Mouse (Mus musculus) heart, embryonic 10.5 days (tissue): ENCODE measurements around the gene Hivep1. TPM values are rescaled to one million over a fixed set of nuclear protein-coding genes. Genes with fewer than 3 reads are reported as not detected.

ENCODE experiments used
- DNase-seq: peaks from one replicate; pipeline ENCODE4 v3.0.0-alpha.2; 2017; ENCODE audit warnings: low spot score
- H3K27ac ChIP-seq: fragments of 300-500 bp; sonication (generic); 2 replicates; pipeline ENCODE4 v1.5.1; 2016; ENCODE audit warnings: mild to moderate bottlenecking
- H3K27me3 ChIP-seq: fragments of 300-500 bp; sonication (generic); 2 replicates; pipeline ENCODE4 v1.6.1; 2016; ENCODE audit warnings: mild to moderate bottlenecking; ENCODE audit not compliant: poor library complexity, insufficient read depth, severe bottlenecking
- H3K36me3 ChIP-seq: fragments of 300-500 bp; sonication (generic); 2 replicates; pipeline ENCODE4 v1.6.1; 2016; ENCODE audit warnings: mild to moderate bottlenecking, moderate library complexity
- H3K4me1 ChIP-seq: fragments of 300-500 bp; sonication (generic); 2 replicates; pipeline ENCODE4 v1.6.1; 2016; ENCODE audit warnings: mild to moderate bottlenecking
- H3K4me3 ChIP-seq: fragments of 300-500 bp; sonication (generic); 2 replicates; pipeline ENCODE4 v1.5.1; 2016; ENCODE audit warnings: mild to moderate bottlenecking, moderate library complexity
- H3K9me3 ChIP-seq: fragments of 300-500 bp; sonication (generic); 2 replicates; pipeline ENCODE4 v1.6.1; 2016; ENCODE audit warnings: mild to moderate bottlenecking, moderate library complexity
- WGBS: fragments of 180-500 bp; shearing (Covaris S2); methylation state at CpG from one replicate; pipeline ENCODE4 v1.1.7; 2016; 5-methylcytosine and 5-hydroxymethylcytosine counted together
- polyA plus RNA-seq: library from polyadenylated mRNA; unstranded; fragments of >200 nt; fragmentation: Nextera tagmentation; extraction: Ambion mirVana; gene quantifications from 2 replicates; pipeline ENCODE4 v1.2.1, GENCODE M21; 2016

Gene Hivep1
- polyA plus RNA-seq, 1 experiment from 2014 or later, result 8.2 TPM

DNA sequence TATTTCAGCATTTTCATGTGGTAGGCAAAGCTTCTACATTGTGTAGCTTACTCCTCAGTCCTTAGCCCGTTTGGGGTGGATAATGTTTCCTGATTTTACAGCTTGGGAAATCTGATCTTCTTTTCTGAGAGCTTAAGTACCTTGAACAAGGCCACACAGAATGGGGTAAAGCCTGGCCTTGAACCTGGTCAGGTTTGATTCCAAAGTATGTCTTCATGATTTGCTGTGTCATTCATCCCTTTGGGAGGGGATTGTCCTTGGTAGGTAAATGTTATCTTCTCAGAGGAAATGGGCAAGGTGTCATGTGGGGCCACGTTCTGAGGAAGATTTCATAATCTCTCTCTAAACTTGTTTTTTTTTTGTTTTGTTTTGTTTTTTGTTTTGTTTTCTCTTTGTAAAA lies 1.8 kb downstream of the Hivep1 start:
- Histone ChIP-seq H3K9me3 (no peaks in the 10 kb centered on the region), H3K4me3 (peak overlapping the region; percentile 97), H3K27ac (no peak overlapping the region), H3K4me1 (peaks cover 12% of the 10 kb centered on the region; the same call in 1 of the 2 replicates), H3K36me3 (peaks cover 25% of the 10 kb centered on the region), H3K27me3 (no peaks in the 10 kb centered on the region)
- 26% methylated on average over 2 of the region's 2 CpGs for WGBS
- no peak for DNase-seq

- Histone ChIP-seq H3K36me3 (peaks cover 27% of the 10 kb centered on the region), H3K9me3 (no peaks in the 10 kb centered on the region), H3K27me3 (no peaks in the 10 kb centered on the region), H3K27ac (no peak overlapping the region), H3K4me1 (peaks cover 9% of the 10 kb centered on the region; the same call in 1 of the 2 replicates), H3K4me3 (no peak overlapping the region)
- DNase-seq, result no peak
- WGBS, result 45% methylated on average over 3 of the region's 3 CpGs
Measured at GRCm38 (mm10) chr13:42054138-42054537, 2.3 kb downstream of the Hivep1 start.

DNA sequence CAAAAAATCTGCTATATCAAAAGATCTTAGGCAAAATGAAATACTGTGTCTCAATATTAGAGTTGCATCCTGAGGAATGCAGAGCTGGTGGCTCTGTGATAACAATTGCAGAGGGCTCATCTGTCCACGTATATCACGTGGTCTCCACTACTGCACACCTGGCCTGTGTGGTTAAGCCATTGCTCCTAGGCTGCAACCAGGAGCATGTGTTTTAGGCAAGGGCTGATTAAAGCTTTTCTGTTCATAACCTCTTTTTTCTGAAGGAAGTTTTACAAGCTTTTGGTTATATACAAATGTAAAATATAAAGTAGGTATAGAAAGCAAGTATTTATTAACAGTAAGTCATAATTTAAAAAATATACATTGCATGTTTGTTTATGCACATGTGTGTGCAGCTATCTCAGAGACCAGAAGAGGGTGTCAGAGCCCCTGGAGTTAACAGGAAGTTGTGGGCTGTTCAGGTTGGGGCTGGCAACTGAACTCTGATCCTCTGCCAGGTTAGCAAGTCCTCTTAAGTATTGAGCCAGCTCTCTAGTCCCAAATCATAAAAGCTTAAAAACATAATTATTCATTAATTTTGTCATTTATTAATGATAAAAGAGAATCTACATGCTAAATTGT lies 5.0 kb downstream of the Hivep1 start:
- Histone ChIP-seq H3K36me3 (peaks cover 39% of the 10 kb centered on the region), H3K27me3 (no peaks in the 10 kb centered on the region)
- WGBS, result 86% methylated on average over 2 of the region's 2 CpGs

DNA sequence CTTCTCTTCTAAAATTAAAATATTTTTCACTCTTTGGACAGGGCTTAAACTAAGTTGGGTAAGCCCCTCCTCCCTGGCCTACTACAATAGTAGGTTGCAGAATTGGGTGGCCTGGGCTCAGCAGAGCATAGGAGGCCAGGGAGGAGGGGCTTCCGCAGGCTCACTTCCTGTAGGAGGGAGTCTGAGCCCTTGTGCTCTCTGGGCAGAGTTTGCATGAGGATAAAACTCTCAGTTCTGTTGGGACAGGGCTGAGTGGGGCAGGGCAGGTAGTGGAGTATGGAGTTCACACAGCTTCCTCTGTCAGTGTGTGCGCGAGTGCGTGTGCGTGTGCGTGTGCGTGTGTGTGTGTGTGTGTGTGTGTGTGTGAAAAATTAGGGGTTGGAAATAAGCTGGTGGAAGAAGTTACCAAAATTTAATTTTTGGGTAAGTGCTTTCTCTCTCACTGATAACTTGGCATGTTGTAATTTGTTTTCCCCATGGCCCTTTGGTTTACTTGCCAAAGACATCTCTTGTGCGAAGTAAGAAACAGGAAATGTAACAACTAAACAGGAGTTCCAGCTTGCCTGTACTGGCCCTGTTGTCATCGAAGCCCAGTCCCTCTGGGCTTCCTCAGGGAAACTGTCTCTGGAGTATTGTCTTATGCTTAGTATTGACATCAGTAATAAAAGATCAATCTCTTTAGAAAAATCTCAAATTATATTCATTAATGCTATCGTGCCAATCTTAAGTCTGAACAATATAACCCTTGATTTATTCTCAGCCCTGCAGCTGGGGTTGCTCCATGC lies 9.2 kb downstream of the Hivep1 start:
- WGBS, result 86% methylated on average over 10 of the region's 10 CpGs
- Histone ChIP-seq H3K27ac (no peak overlapping the region), H3K4me3 (no peak overlapping the region), H3K36me3 (peaks cover 58% of the 10 kb centered on the region), H3K4me1 (peaks cover 8% of the 10 kb centered on the region; the same call in 1 of the 2 replicates), H3K9me3 (no peaks in the 10 kb centered on the region), H3K27me3 (no peaks in the 10 kb centered on the region)
- no peak for DNase-seq

More for the DNA sequence above, 5.0 kb downstream of the Hivep1 start:
- H3K27ac ChIP-seq, result no peak overlapping the region
- no peak for DNase-seq
- H3K9me3 ChIP-seq, result no peaks in the 10 kb centered on the region
- no peak overlapping the region for H3K4me3 ChIP-seq
- H3K4me1 ChIP-seq, result peaks cover 15% of the 10 kb centered on the region; the same call in 1 of the 2 replicates

- DNase-seq, result no peak
- H3K4me1 ChIP-seq, result peaks cover 15% of the 10 kb centered on the region
- H3K27me3 ChIP-seq, result no peaks in the 10 kb centered on the region
- peaks cover 56% of the 10 kb centered on the region for H3K36me3 ChIP-seq
- no peak overlapping the region for H3K4me3 ChIP-seq
- H3K9me3 ChIP-seq, result no peaks in the 10 kb centered on the region
- no peak overlapping the region for H3K27ac ChIP-seq
Measured at GRCm38 (mm10) chr13:42064257-42064656, 12.4 kb downstream of the Hivep1 start.

DNA sequence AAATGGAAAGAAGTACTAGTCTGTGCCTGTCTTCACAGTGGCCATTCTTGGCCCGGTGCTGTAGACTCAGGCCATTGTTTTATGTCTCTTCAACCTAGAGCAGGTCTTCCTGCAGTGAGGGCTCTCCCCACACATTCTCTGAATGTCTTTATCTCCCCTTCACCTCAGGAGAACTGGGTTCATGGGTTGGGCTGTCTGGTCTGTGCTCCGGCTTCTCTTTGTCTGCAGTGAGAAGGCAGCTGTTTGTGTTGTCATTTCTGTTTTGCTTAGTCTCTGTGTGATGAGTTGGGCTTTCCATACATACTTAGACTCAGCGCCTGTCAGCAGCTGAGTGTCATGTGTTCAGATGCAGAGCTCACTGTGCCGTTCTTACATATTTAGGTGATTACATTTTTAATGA lies 18.4 kb downstream of the Hivep1 start:
- H3K27ac ChIP-seq, result no peak overlapping the region
- H3K4me1 ChIP-seq, result peaks cover 34% of the 10 kb centered on the region
- WGBS, result 51% methylated on average over 4 of the region's 4 CpGs
- peaks cover 41% of the 10 kb centered on the region for H3K36me3 ChIP-seq
- H3K4me3 ChIP-seq, result no peak overlapping the region
- H3K9me3 ChIP-seq, result no peaks in the 10 kb centered on the region
- DNase-seq, result no peak
- H3K27me3 ChIP-seq, result no peaks in the 10 kb centered on the region

DNA sequence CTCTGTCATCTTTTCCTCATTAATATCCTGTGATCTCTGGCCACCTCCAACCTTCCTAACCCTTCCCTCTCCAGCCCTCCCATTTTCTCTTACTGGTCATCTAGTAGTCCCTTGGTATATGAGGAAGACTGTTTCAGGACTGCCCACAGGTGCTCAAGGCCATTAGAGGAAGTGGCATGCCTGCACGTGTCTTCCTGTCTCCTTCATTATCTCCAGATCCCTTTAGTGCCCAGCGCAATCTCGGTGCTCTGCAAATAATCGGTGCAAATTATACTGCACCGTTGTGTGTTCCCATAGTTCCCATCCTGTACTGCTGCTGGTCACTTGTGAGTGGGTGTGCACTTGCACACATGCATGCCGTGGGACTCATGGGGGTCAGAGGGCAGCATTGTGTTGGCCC lies 19.2 kb downstream of the Hivep1 start:
- no peaks in the 10 kb centered on the region for H3K9me3 ChIP-seq
- no peak for DNase-seq
- H3K27me3 ChIP-seq, result no peaks in the 10 kb centered on the region
- peaks cover 35% of the 10 kb centered on the region for H3K36me3 ChIP-seq
- peaks cover 34% of the 10 kb centered on the region for H3K4me1 ChIP-seq
- 84% methylated on average over 6 of the region's 6 CpGs for WGBS
- H3K27ac ChIP-seq, result no peak overlapping the region
- no peak overlapping the region for H3K4me3 ChIP-seq

DNA sequence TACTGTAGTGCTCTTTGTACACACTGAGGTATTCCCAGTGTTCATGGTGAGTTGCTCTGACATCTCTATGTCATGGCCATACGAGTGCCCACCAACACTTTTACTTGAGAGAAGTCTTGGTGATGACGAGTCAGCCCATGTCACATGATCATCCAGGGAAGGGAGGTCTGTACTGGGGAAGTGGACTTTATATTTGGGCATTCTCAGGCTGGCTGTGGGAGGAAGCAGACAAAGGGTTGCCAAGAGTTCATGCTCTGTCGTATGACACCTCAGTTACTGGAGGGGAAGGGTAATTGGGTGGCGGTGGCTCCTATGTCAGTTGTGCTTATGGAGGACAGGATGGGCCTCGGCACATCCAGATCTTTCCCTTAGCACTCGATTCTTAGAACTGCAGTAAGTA lies 21.5 kb downstream of the Hivep1 start:
- Histone ChIP-seq H3K4me3 (no peak overlapping the region), H3K27ac (no peak overlapping the region), H3K9me3 (no peaks in the 10 kb centered on the region), H3K27me3 (no peaks in the 10 kb centered on the region), H3K36me3 (peaks cover 38% of the 10 kb centered on the region), H3K4me1 (peaks cover 34% of the 10 kb centered on the region)
- no peak for DNase-seq
- 70% methylated on average over 6 of the region's 6 CpGs for WGBS

DNA sequence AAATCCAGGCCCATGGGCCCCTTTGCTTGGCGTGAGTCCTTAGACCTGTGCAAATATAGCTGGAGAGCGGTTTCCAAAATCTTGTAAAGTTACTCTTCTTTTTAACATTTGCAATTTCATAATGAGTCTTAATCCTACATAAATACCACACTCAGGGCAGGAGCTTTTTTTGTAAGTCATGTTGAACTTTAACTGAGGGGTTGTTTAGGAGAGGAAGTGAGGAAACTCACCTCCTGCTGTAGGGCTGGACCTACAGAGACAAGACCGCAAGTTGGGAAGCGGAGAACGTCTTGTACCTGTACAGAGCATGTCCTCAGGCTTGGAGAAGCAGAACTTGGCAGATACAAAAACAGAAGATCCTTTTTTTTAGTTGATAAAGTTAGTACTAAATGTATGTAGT lies 23.7 kb downstream of the Hivep1 start:
- DNase-seq, result no peak
- peaks cover 33% of the 10 kb centered on the region for H3K36me3 ChIP-seq
- 96% methylated on average over 5 of the region's 5 CpGs for WGBS

GRCm38 (mm10) chr13:42076751-42077302 lies 25.0 kb downstream of the Hivep1 start:
- H3K4me1 ChIP-seq, result peaks cover 20% of the 10 kb centered on the region
- no peaks in the 10 kb centered on the region for H3K27me3 ChIP-seq
- H3K36me3 ChIP-seq, result peaks cover 40% of the 10 kb centered on the region
- DNase-seq, result no peak
- no peak overlapping the region for H3K4me3 ChIP-seq
- no peak overlapping the region for H3K27ac ChIP-seq
- H3K9me3 ChIP-seq, result no peaks in the 10 kb centered on the region
- WGBS, result 81% methylated on average over 5 of the region's 5 CpGs

More for the DNA sequence above, 23.7 kb downstream of the Hivep1 start:
- Histone ChIP-seq H3K27ac (no peak overlapping the region), H3K4me1 (peaks cover 27% of the 10 kb centered on the region), H3K4me3 (no peak overlapping the region), H3K27me3 (no peaks in the 10 kb centered on the region), H3K9me3 (no peaks in the 10 kb centered on the region)

DNA sequence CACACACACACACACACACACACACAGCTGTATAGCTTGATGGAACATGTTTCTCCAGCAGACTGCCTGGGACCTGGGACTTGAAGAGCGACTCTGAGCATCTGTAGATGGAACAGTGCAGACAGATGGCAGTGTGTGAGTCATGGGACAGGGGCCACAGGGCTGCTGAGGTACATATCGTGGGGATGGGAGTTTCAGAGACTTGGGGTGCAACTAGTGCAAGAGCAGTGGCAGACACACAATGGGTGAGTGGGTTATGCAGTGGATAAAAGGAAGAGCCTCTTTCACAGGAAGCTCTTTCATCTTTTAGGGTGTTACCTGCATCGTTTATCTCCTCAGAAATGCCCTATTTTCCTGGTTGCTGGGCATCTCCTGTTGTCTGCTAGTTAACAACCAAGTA lies 25.8 kb downstream of the Hivep1 start:
- WGBS, result 89% methylated on average over 3 of the region's 3 CpGs
- H3K27ac ChIP-seq, result no peak overlapping the region
- no peak for DNase-seq
- peaks cover 42% of the 10 kb centered on the region for H3K36me3 ChIP-seq
- H3K4me1 ChIP-seq, result peaks cover 20% of the 10 kb centered on the region
- no peaks in the 10 kb centered on the region for H3K27me3 ChIP-seq
- H3K4me3 ChIP-seq, result no peak overlapping the region
- no peaks in the 10 kb centered on the region for H3K9me3 ChIP-seq

GRCm38 (mm10) chr13:42080131-42080916 lies 28.5 kb downstream of the Hivep1 start:
- no peak overlapping the region for H3K27ac ChIP-seq
- no peak for DNase-seq
- WGBS, result 46% methylated on average over 10 of the region's 10 CpGs
- no peaks in the 10 kb centered on the region for H3K27me3 ChIP-seq
- H3K9me3 ChIP-seq, result no peaks in the 10 kb centered on the region
- no peak overlapping the region for H3K4me3 ChIP-seq
- H3K36me3 ChIP-seq, result peaks cover 38% of the 10 kb centered on the region
- peaks cover 12% of the 10 kb centered on the region for H3K4me1 ChIP-seq
